Comparison of ENCODE assay signal across 9 mouse cellular contexts in the genomic region with DNA sequence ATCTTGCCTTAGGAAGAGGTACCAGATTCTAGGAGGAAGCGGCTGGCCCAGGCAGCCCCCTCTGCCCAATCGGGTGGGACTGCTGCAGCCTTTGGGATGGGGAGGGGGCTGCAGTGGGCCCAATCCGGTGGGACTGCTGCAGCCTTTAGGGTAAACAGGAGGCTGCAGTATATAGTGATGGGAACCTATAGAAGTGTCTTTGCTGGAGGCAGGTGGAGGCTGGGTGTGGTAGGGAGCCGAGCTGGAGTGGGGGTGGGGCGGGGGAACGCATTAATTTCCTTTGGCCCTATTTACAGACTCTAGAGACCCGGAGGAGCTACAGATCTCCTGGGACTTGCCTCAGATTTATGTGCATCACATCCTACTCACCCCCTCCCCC. TPM values are rescaled to one million over a fixed set of nuclear protein-coding genes. Genes with fewer than 3 reads are reported as not detected.
DNase-seq lines count a peak whose midpoint lies in the region; ATAC-seq and TF ChIP-seq lines count a peak whose summit lies in the region.
"Had no signal": no experiment of that assay in that cellular context is flagged by ENCODE, and none has a peak within 500 bp of the region (broad histone marks: within the 10 kb centered on the region; RNA-seq: fewer than 3 reads in every experiment).

A gene (plus strand): TSS at position 373 of the 379 bp plus-strand sequence.

- no peak for TF ChIP-seq EP300 in lung, postnatal 0 days (IDR thresholded peaks at IDR 0.05)

- DNase-seq in cerebellum, adult 11 months = peak; percentile 18
- DNase-seq in cerebellum, adult 9-11 months = no peak
- no peak for DNase-seq in lung, embryonic 14.5 days
- DNase-seq in lung, postnatal 0 days (ENCODE audit: low spot score) = no peak
- DNase-seq in layer of hippocampus, postnatal 36 days = no peak
- no peak for DNase-seq in frontal cortex, postnatal 14 days (ENCODE audit: low spot score in 2 of 2)
- DNase-seq in ovary, postnatal 36 days (ENCODE audit: low spot score) = no peak
- DNase-seq: kidney, postnatal 25 days had no signal

- WGBS in lung, embryonic 14.5 days = 24% methylated on average over 7 of the region's 7 CpGs
- WGBS in lung, postnatal 0 days = 39% methylated on average over 4 of the region's 7 CpGs
- WGBS in olfactory bulb, adult 2 months = 22% methylated on average over 7 of the region's 7 CpGs

- no peaks in the 10 kb centered on the region for H3K9me3 ChIP-seq in lung, embryonic 14.5 days (ENCODE audit: low read depth, low read length)
- no peaks in the 10 kb centered on the region for H3K9me3 ChIP-seq in lung, postnatal 0 days (ENCODE audit: low read length)

- no peaks in the 10 kb centered on the region for H3K27me3 ChIP-seq in lung, embryonic 14.5 days (ENCODE audit: insufficient read depth, low read length)
- no peaks in the 10 kb centered on the region for H3K27me3 ChIP-seq in lung, postnatal 0 days (replicated peaks; ENCODE audit: insufficient read depth, low read length)

- no peaks in the 10 kb centered on the region for H3K4me1 ChIP-seq in lung, embryonic 14.5 days (ENCODE audit: insufficient read depth)
- no peaks in the 10 kb centered on the region for H3K4me1 ChIP-seq in lung, postnatal 0 days (ENCODE audit: insufficient read depth, low read depth, low read length)
- H3K4me1 ChIP-seq in olfactory bulb, adult 2 months (ENCODE audit: control insufficient read depth, insufficient read depth, low read length) = peaks cover 10% of the 10 kb centered on the region

- no peak within 1 kb of the TSS for H3K9ac ChIP-seq in lung, embryonic 14.5 days
- no peak within 1 kb of the TSS for H3K9ac ChIP-seq in lung, postnatal 0 days (replicated peaks; ENCODE audit: low read depth)

- H3K36me3 ChIP-seq in lung, embryonic 14.5 days (ENCODE audit: insufficient read depth) = no peaks in the 10 kb centered on the region
- no peaks in the 10 kb centered on the region for H3K36me3 ChIP-seq in lung, postnatal 0 days (ENCODE audit: insufficient read depth, low read length)

- H3K4me3 ChIP-seq in lung, embryonic 14.5 days (ENCODE audit: low read depth, low read length) = 0 out of 2 replicates have a peak within 1 kb of the TSS, but pooled peaks have one; percentile 0
- no peak within 1 kb of the TSS for H3K4me3 ChIP-seq in lung, postnatal 0 days (ENCODE audit: low read depth, low read length)
- H3K4me3 ChIP-seq in olfactory bulb, adult 2 months (ENCODE audit: insufficient read depth, low read depth, low read length) = peak within 1 kb of the TSS; percentile 52

- no peak for TF ChIP-seq POLR2A in olfactory bulb, adult 2 months (IDR thresholded peaks at IDR 0.05; ENCODE audit: insufficient read depth, low read depth, low read length)

- peak within 1 kb of the TSS; percentile 46 for H3K4me2 ChIP-seq in lung, embryonic 14.5 days
- H3K4me2 ChIP-seq in lung, postnatal 0 days (replicated peaks; ENCODE audit: low read depth, low read length) = no peak within 1 kb of the TSS

- TF ChIP-seq CTCF in lung, embryonic 14.5 days (IDR thresholded peaks at IDR 0.05; ENCODE audit: low read depth) = no peak
- no peak for TF ChIP-seq CTCF in lung, postnatal 0 days (IDR thresholded peaks at IDR 0.05)
- no peak for TF ChIP-seq CTCF in olfactory bulb, adult 2 months (IDR thresholded peaks at IDR 0.05; ENCODE audit: insufficient read depth, low read depth, low read length)

- 0 out of 2 replicates have a peak, but pooled peaks have one; percentile 45 for ATAC-seq in lung, embryonic 14.5 days (ENCODE audit: insufficient read depth)
- no peak for ATAC-seq in lung, postnatal 0 days

- peak within 1 kb of the TSS; percentile 42; the same call in 1 of the 2 replicates for H3K27ac ChIP-seq in lung, embryonic 14.5 days (ENCODE audit: low read depth)
- H3K27ac ChIP-seq in lung, postnatal 0 days (ENCODE audit: low read length) = no peak within 1 kb of the TSS
- no peak within 1 kb of the TSS for H3K27ac ChIP-seq in olfactory bulb, adult 2 months (ENCODE audit: insufficient read depth, low read depth, low read length)

RNA-seq across cellular contexts. Expression of the gene that starts here (rescaled TPM):
- polyA plus RNA-seq in lung, embryonic 14.5 days (2014; fragmentation: Nextera tagmentation; extraction: Ambion mirVana) = 0.08 and 0.13 TPM in 2 replicates
- polyA plus RNA-seq in lung, postnatal 0 days (2015; fragmentation: Nextera tagmentation; extraction: Ambion mirVana) = not detected in 2 replicates
- 10 to 100 TPM; 19.4 to 20.1 TPM for total RNA-seq in layer of hippocampus, postnatal 36 days (2021)
- polyA plus RNA-seq in olfactory bulb, adult 2 months (2012; ENCODE audit: insufficient read depth, insufficient read length, low replicate concordance, missing spikeins) = not detected in 2 replicates

Comparison
In these comparisons a context has a peak if more than half of its experiments do, and no peak if none do; other contexts are left out.
1. Peak in ATAC-seq, H3K4me3 ChIP-seq, H3K27ac ChIP-seq and H3K4me2 ChIP-seq in lung, embryonic 14.5 days; RNA of the gene not detected or under 1 TPM.